ENCODE assay signal across 8 mouse cellular contexts in the genomic region with DNA sequence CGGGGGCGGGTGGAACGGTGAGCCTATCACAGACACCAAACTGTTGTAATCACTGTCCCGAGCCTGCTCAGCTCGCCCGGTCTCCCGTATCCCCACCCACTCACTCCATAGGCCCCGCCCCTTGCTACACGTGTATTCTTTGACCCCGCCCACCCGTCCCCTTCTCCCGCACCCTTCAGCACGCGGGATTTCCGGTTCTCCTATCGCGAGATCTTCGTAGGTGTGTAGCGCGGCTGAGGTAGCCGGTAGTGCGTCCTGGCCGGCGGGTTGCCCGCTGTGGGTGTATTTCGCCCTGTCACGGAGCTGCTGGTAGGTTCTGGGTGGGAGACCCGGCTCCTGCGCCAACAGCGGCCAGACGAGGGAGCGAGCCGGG. TPM values are rescaled to one million over a fixed set of nuclear protein-coding genes. Genes with fewer than 3 reads are reported as not detected.
DNase-seq lines count a peak whose midpoint lies in the region; ATAC-seq and TF ChIP-seq lines count a peak whose summit lies in the region.

TSS of gene Nmd3 (plus strand) at position 172 of the 373 bp plus-strand sequence.

- in situ Hi-C loops in CH12.LX (cut with MboI; ENCODE audit: low pct_ligation_motif_present, low pct_unique_long_range_greater_than_20kb, low sequenced_read_pairs) = loop anchor here (25.0 kb wide), 1 partner anchor 459 kb away; no protein-coding TSS in a partner anchor

- under 1% methylated on average over 33 of the region's 33 CpGs for WGBS in forebrain, embryonic 11.5 days
- 0% methylated on average over 33 of the region's 33 CpGs for WGBS in heart, embryonic 16.5 days
- under 1% methylated on average over 33 of the region's 33 CpGs for WGBS in liver, embryonic 15.5 days (ENCODE audit: insufficient replicate concordance)
- under 1% methylated on average over 33 of the region's 33 CpGs for WGBS in neural tube, embryonic 12.5 days

- no peaks in the 10 kb centered on the region for H3K9me3 ChIP-seq in CH12.LX (replicated peaks; ENCODE audit: low read length)
- H3K9me3 ChIP-seq in forebrain, embryonic 11.5 days (ENCODE audit: control insufficient read depth, low read length) = no peaks in the 10 kb centered on the region
- no peaks in the 10 kb centered on the region for H3K9me3 ChIP-seq in heart, embryonic 16.5 days (replicated peaks; ENCODE audit: control insufficient read depth, low read length)
- no peaks in the 10 kb centered on the region for H3K9me3 ChIP-seq in liver, embryonic 15.5 days (replicated peaks)
- H3K9me3 ChIP-seq in neural tube, embryonic 12.5 days = no peaks in the 10 kb centered on the region

- peak; percentile 96 for ATAC-seq in forebrain, embryonic 11.5 days (replicated peaks; ENCODE audit: low FRiP score)
- ATAC-seq in heart, embryonic 16.5 days (replicated peaks; ENCODE audit: extremely low read depth, insufficient read depth, low FRiP score) = peak; percentile 94
- ATAC-seq in liver, embryonic 15.5 days (ENCODE audit: insufficient read depth) = peak; percentile 93
- ATAC-seq in neural tube, embryonic 12.5 days (ENCODE audit: low FRiP score, low read depth) = peak; percentile 97

- H3K4me1 ChIP-seq in CH12.LX (ENCODE audit: control insufficient read depth in 1 of 2, insufficient read depth in 2 of 2) = peaks cover 0 to 21% of the 10 kb centered on the region in 2 experiments; a peak in 2 of 4 replicates
- peaks cover 4% of the 10 kb centered on the region; the same call in 1 of the 2 replicates for H3K4me1 ChIP-seq in forebrain, embryonic 11.5 days (replicated peaks; ENCODE audit: control insufficient read depth, insufficient read depth, low read length)
- H3K4me1 ChIP-seq in heart, embryonic 16.5 days (ENCODE audit: control insufficient read depth, insufficient read depth, low read length) = peaks cover 13% of the 10 kb centered on the region
- peaks cover 24% of the 10 kb centered on the region for H3K4me1 ChIP-seq in liver, embryonic 15.5 days (replicated peaks)
- peaks cover 11% of the 10 kb centered on the region for H3K4me1 ChIP-seq in neural tube, embryonic 12.5 days

- H3K27ac ChIP-seq in CH12.LX (ENCODE audit: insufficient read depth, low read depth) = peak within 1 kb of the TSS; percentile 22
- H3K27ac ChIP-seq in forebrain, embryonic 11.5 days (ENCODE audit: low read depth, low read length) = peak within 1 kb of the TSS; percentile 81
- peak within 1 kb of the TSS; percentile 85 for H3K27ac ChIP-seq in heart, embryonic 16.5 days (ENCODE audit: low read length)
- H3K27ac ChIP-seq in liver, embryonic 15.5 days (replicated peaks) = peak within 1 kb of the TSS; percentile 85
- H3K27ac ChIP-seq in neural tube, embryonic 12.5 days = peak within 1 kb of the TSS; percentile 81; the same call in 1 of the 2 replicates

- peak; percentile 98 for DNase-seq in CH12.LX (ENCODE audit: extremely low read depth)
- DNase-seq in c-Kit-positive CD71-positive TER-119-negative erythroid progenitor cells, embryonic 14.5 days (ENCODE audit: low read depth) = peak; percentile 96
- peak; percentile 97 for DNase-seq in forebrain, embryonic 11.5 days (ENCODE audit: low spot score)
- peak; percentile 94 to 97 for DNase-seq in kidney, postnatal 36 days
- DNase-seq in telencephalon, adult 2 months (ENCODE audit: low read depth, low spot score) = peak; percentile 81

- no peaks in the 10 kb centered on the region for H3K27me3 ChIP-seq in CH12.LX (replicated peaks)
- no peaks in the 10 kb centered on the region for H3K27me3 ChIP-seq in forebrain, embryonic 11.5 days (ENCODE audit: control insufficient read depth, insufficient read depth, low read length)
- no peaks in the 10 kb centered on the region for H3K27me3 ChIP-seq in heart, embryonic 16.5 days (ENCODE audit: control insufficient read depth, insufficient read depth, low read length)
- H3K27me3 ChIP-seq in liver, embryonic 15.5 days = no peaks in the 10 kb centered on the region
- no peaks in the 10 kb centered on the region for H3K27me3 ChIP-seq in neural tube, embryonic 12.5 days (replicated peaks)

- peak within 1 kb of the TSS; percentile 73 for H3K9ac ChIP-seq in CH12.LX (ENCODE audit: insufficient read depth, low read depth)
- peak within 1 kb of the TSS; percentile 92 for H3K9ac ChIP-seq in forebrain, embryonic 11.5 days (ENCODE audit: low read length)
- H3K9ac ChIP-seq in heart, embryonic 16.5 days (ENCODE audit: low read length) = peak within 1 kb of the TSS; percentile 86
- H3K9ac ChIP-seq in liver, embryonic 15.5 days = peak within 1 kb of the TSS; percentile 92
- peak within 1 kb of the TSS; percentile 94 for H3K9ac ChIP-seq in neural tube, embryonic 12.5 days

- peak within 1 kb of the TSS; percentile 83 to 99 (median 96) for H3K4me3 ChIP-seq in CH12.LX (replicated peaks in 1 of 3; ENCODE audit: low read depth in 2 of 3, low read length in 2 of 3, poor library complexity in 1 of 3)
- H3K4me3 ChIP-seq in forebrain, embryonic 11.5 days (ENCODE audit: low read depth, low read length) = peak within 1 kb of the TSS; percentile 85
- H3K4me3 ChIP-seq in heart, embryonic 16.5 days (ENCODE audit: low read length) = peak within 1 kb of the TSS; percentile 76
- peak within 1 kb of the TSS; percentile 93 for H3K4me3 ChIP-seq in liver, embryonic 15.5 days (replicated peaks)
- H3K4me3 ChIP-seq in neural tube, embryonic 12.5 days = peak within 1 kb of the TSS; percentile 91

- H3K79me2 ChIP-seq in CH12.LX (replicated peaks; ENCODE audit: control insufficient read depth, extremely low read depth, insufficient read depth, poor library complexity, severe bottlenecking) = peaks cover 40% of the 10 kb centered on the region

- no peak for TF ChIP-seq CTCF in CH12.LX (conservative IDR thresholded peaks at IDR 0.05 in 1 of 2, IDR thresholded peaks at IDR 0.05 in 1 of 2; ENCODE audit: low read depth in 2 of 2, low read length in 2 of 2)

- peaks cover 2 to 17% of the 10 kb centered on the region in 2 experiments for H3K36me3 ChIP-seq in CH12.LX (replicated peaks in 1 of 2; ENCODE audit: control insufficient read depth in 1 of 2, insufficient read depth in 1 of 2, low read length in 1 of 2)
- no peaks in the 10 kb centered on the region for H3K36me3 ChIP-seq in forebrain, embryonic 11.5 days (ENCODE audit: control insufficient read depth, insufficient read depth, low read length)
- peaks cover 5% of the 10 kb centered on the region; the same call in 1 of the 2 replicates for H3K36me3 ChIP-seq in heart, embryonic 16.5 days (ENCODE audit: control insufficient read depth, insufficient read depth)
- H3K36me3 ChIP-seq in liver, embryonic 15.5 days (replicated peaks) = peaks cover 4% of the 10 kb centered on the region
- no peaks in the 10 kb centered on the region for H3K36me3 ChIP-seq in neural tube, embryonic 12.5 days

- TF ChIP-seq EP300 in CH12.LX (IDR thresholded peaks at IDR 0.05; ENCODE audit: low read length) = no peak

- peak; percentile 97 for TF ChIP-seq POLR2A in CH12.LX (IDR thresholded peaks at IDR 0.05; ENCODE audit: low read depth, low read length)

- dilution Hi-C loops in CH12.LX (cut with MboI; ENCODE audit: extremely low pct_ligation_motif_present, extremely low pct_unique_long_range_greater_than_20kb, low sequenced_read_pairs) = no loop called here

- H3K4me2 ChIP-seq in CH12.LX (ENCODE audit: insufficient read depth, low read depth, poor library complexity, severe bottlenecking) = peak within 1 kb of the TSS; percentile 97
- H3K4me2 ChIP-seq in forebrain, embryonic 11.5 days (ENCODE audit: low read depth, low read length, severe bottlenecking) = peak within 1 kb of the TSS; percentile 82
- peak within 1 kb of the TSS; percentile 93 for H3K4me2 ChIP-seq in heart, embryonic 16.5 days (ENCODE audit: low read depth, low read length)
- H3K4me2 ChIP-seq in liver, embryonic 15.5 days = peak within 1 kb of the TSS; percentile 83
- peak within 1 kb of the TSS; percentile 72 for H3K4me2 ChIP-seq in neural tube, embryonic 12.5 days (replicated peaks)

- TF ChIP-seq RAD21 in CH12.LX (IDR thresholded peaks at IDR 0.05; ENCODE audit: low read depth, low read length) = no peak

TF ChIP-seq in CH12.LX, 34 proteins besides CTCF, POLR2A, EP300 and RAD21 (continues in another document):
- no peak for TF ChIP-seq USF1 (IDR thresholded peaks at IDR 0.05; ENCODE audit: low read depth, low read length)
- TF ChIP-seq TCF12 (IDR thresholded peaks at IDR 0.05; ENCODE audit: low read depth, low read length) = peak; percentile 67
- no peak for TF ChIP-seq MEF2A (IDR thresholded peaks at IDR 0.05; ENCODE audit: borderline replicate concordance, low read depth, low read length)
- no peak for TF ChIP-seq PAX5 (IDR thresholded peaks at IDR 0.05; ENCODE audit: low read length)
- no peak for TF ChIP-seq CHD1 (IDR thresholded peaks at IDR 0.05; ENCODE audit: low read depth, low read length)
- no peak for TF ChIP-seq UBTF (IDR thresholded peaks at IDR 0.05; ENCODE audit: low read depth, low read length)
- peak; percentile 71 for TF ChIP-seq HCFC1 (IDR thresholded peaks at IDR 0.05; ENCODE audit: low read depth, low read length)
- TF ChIP-seq SMC3 (IDR thresholded peaks at IDR 0.05; ENCODE audit: low read depth, low read length) = no peak
- no peak for TF ChIP-seq JUN (IDR thresholded peaks at IDR 0.05; ENCODE audit: insufficient read depth, low read depth, low read length)
- no peak for TF ChIP-seq ETS1 (conservative IDR thresholded peaks at IDR 0.05; ENCODE audit: low read depth, low read length)
- TF ChIP-seq TBP (conservative IDR thresholded peaks at IDR 0.05; ENCODE audit: low read depth, low read length) = 0 out of 2 replicates have a peak, but pooled peaks have one; percentile 33
- TF ChIP-seq ELF1 (IDR thresholded peaks at IDR 0.05; ENCODE audit: low read depth, low read length) = peak; percentile 69
- peak; percentile 94 for TF ChIP-seq NELFE (IDR thresholded peaks at IDR 0.05; ENCODE audit: low read depth, low read length)
- TF ChIP-seq MAFK (IDR thresholded peaks at IDR 0.05; ENCODE audit: insufficient replicate concordance, low read length) = no peak
- peak; percentile 87 for TF ChIP-seq POLR2AphosphoS2 (IDR thresholded peaks at IDR 0.05; ENCODE audit: low read depth, low read length)
- TF ChIP-seq KAT2A (IDR thresholded peaks at IDR 0.05; ENCODE audit: insufficient replicate concordance, low read length) = no peak
- TF ChIP-seq BHLHE40 (IDR thresholded peaks at IDR 0.05; ENCODE audit: low read depth, low read length) = peak; percentile 60
- no peak for TF ChIP-seq MAX (IDR thresholded peaks at IDR 0.05; ENCODE audit: low read length)
- TF ChIP-seq MAZ (IDR thresholded peaks at IDR 0.05; ENCODE audit: low read depth, low read length) = no peak

RNA-seq across cellular contexts. Expression of gene Nmd3, which starts in this region (rescaled TPM):
- total RNA-seq in CH12.LX (2012; rRNA removed) (154 and 177 TPM in 2 replicates), CH12.LX (2014; rRNA removed) (128 and 161 TPM in 2 replicates)
- 247 and 291 TPM in 2 replicates for polyA plus RNA-seq in CH12.LX (2012; ENCODE audit: insufficient read length, low read depth)
- polyA plus RNA-seq in forebrain, embryonic 11.5 days (2014; fragmentation: Nextera tagmentation; extraction: Ambion mirVana) = 124 and 138 TPM in 2 replicates
- polyA plus RNA-seq in heart, embryonic 16.5 days (2015; fragmentation: Nextera tagmentation; extraction: Ambion mirVana) = 105 and 112 TPM in 2 replicates
- polyA plus RNA-seq in liver, embryonic 15.5 days (2015; fragmentation: Nextera tagmentation; extraction: Ambion mirVana) = 62.0 and 65.7 TPM in 2 replicates
- 109 and 112 TPM in 2 replicates for polyA plus RNA-seq in neural tube, embryonic 12.5 days (2016; fragmentation: Nextera tagmentation; extraction: Ambion mirVana)

Comparison
In these comparisons a context has a peak if more than half of its experiments do, and no peak if none do; other contexts are left out.
1. Peak in every context shown above with its lines: DNase-seq, ATAC-seq, H3K4me3 ChIP-seq and H3K27ac ChIP-seq.
2. H3K27ac ChIP-seq: peak in every context shown above with its lines; median percentile 85 in heart, embryonic 16.5 days; 85 in liver, embryonic 15.5 days; 81 in forebrain, embryonic 11.5 days; 81 in neural tube, embryonic 12.5 days; 22 in CH12.LX.